ENCODE assay signal across 8 mouse cellular contexts in the genomic region with DNA sequence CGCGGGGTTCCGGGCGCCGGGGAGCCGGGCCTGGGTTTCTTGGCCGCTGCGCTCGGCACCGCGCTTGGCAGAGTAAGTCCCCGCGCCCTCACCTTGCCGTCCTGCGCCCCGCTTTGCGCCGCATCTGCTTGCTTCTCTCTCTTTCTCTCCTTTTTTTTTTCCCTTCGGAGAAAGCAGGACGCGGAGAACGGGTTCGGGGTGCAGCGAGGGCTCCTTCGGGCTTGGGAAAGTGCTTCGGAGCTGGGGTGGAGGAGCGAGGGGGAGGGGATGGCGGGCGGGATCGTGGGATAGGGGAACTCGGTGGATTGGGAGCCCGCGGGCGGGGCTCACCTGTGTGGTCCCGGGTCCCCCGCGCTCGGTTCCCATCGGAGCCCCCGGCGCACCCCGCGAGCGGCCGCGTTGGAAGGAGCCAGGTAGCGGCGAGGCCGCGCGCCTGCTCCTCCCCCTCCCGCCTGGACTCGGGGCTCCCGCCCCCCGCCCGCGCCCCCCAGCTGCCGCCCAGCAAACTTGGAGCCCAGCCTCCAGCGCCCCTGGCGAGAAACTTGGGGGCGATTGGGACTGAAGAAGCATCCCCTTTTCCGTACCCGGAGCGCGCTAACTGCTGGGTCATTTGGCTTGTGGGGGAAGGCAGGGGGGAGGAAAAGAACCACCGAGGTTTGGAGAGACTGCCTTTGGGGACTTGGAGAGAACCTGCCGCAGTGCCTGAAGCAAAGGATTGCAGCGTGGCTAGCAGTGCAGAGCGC. TPM values are rescaled to one million over a fixed set of nuclear protein-coding genes. Genes with fewer than 3 reads are reported as not detected.
A peak's percentile ranks its signal among the peaks of the same experiment; 100 is the strongest.
DNase-seq lines count a peak whose midpoint lies in the region; ATAC-seq and TF ChIP-seq lines count a peak whose summit lies in the region.

No protein-coding gene starts in this region.

- peak overlapping the region; percentile 89 for H3K27ac ChIP-seq in bone marrow macrophage, adult 2 months (ENCODE audit: insufficient read depth, low read depth, low read length)
- H3K27ac ChIP-seq in forebrain, embryonic 13.5 days, result peak overlapping the region; percentile 96
- peak overlapping the region; percentile 99 for H3K27ac ChIP-seq in intestine, embryonic 15.5 days
- H3K27ac ChIP-seq in lung, embryonic 15.5 days, result peak overlapping the region; percentile 99

- ATAC-seq in forebrain, embryonic 13.5 days, result peak; percentile 9; the same call in 1 of the 2 replicates
- ATAC-seq in intestine, embryonic 15.5 days, result no peak
- no peak for ATAC-seq in lung, embryonic 15.5 days (ENCODE audit: borderline replicate concordance, extremely low read depth, low FRiP score, low TSS enrichment)
- no peak for ATAC-seq in activated CD4-positive, CD25-positive, alpha-beta regulatory T cell, adult 4 months

- H3K27me3 ChIP-seq in forebrain, embryonic 13.5 days, result no peaks in the 10 kb centered on the region; the same call in 1 of the 2 replicates
- H3K27me3 ChIP-seq in intestine, embryonic 15.5 days (replicated peaks), result no peaks in the 10 kb centered on the region
- no peaks in the 10 kb centered on the region for H3K27me3 ChIP-seq in lung, embryonic 15.5 days

- H3K4me2 ChIP-seq in forebrain, embryonic 13.5 days, result peak overlapping the region; percentile 73
- H3K4me2 ChIP-seq in intestine, embryonic 15.5 days (replicated peaks), result peak overlapping the region; percentile 87
- H3K4me2 ChIP-seq in lung, embryonic 15.5 days, result peak overlapping the region; percentile 84

- no peak for TF ChIP-seq POLR2A in bone marrow macrophage, adult 2 months (IDR thresholded peaks at IDR 0.05; ENCODE audit: borderline replicate concordance, low read depth, low read length)

- peak overlapping the region; percentile 79 for H3K4me3 ChIP-seq in bone marrow macrophage, adult 2 months (ENCODE audit: insufficient read depth, low read length)
- H3K4me3 ChIP-seq in forebrain, embryonic 13.5 days, result peak overlapping the region; percentile 81
- peak overlapping the region; percentile 84 for H3K4me3 ChIP-seq in intestine, embryonic 15.5 days (replicated peaks)
- peak overlapping the region; percentile 94 for H3K4me3 ChIP-seq in lung, embryonic 15.5 days

- H3K9me3 ChIP-seq in forebrain, embryonic 13.5 days (replicated peaks), result 0 out of 2 replicates have a peak, but pooled peaks cover 3% of the 10 kb centered on the region
- no peaks in the 10 kb centered on the region for H3K9me3 ChIP-seq in intestine, embryonic 15.5 days
- H3K9me3 ChIP-seq in lung, embryonic 15.5 days, result no peaks in the 10 kb centered on the region

- peak overlapping the region; percentile 92 for H3K9ac ChIP-seq in forebrain, embryonic 13.5 days
- peak overlapping the region; percentile 97 for H3K9ac ChIP-seq in intestine, embryonic 15.5 days
- H3K9ac ChIP-seq in lung, embryonic 15.5 days, result peak overlapping the region; percentile 99

- DNase-seq in right cerebral cortex, postnatal 10 days (ENCODE audit: low spot score in 2 of 2), result peak; percentile 52 to 64
- no peak for DNase-seq in right cerebral cortex, postnatal 36 days (ENCODE audit: low spot score in 2 of 2)
- DNase-seq in retina, postnatal 1 day, result peak; percentile 81

- WGBS in forebrain, embryonic 13.5 days, result 1% methylated on average over 61 of the region's 69 CpGs
- under 1% methylated on average over 57 of the region's 69 CpGs for WGBS in intestine, embryonic 15.5 days
- under 1% methylated on average over 57 of the region's 69 CpGs for WGBS in lung, embryonic 15.5 days

- no peak for TF ChIP-seq CTCF in bone marrow macrophage, adult 2 months (IDR thresholded peaks at IDR 0.05; ENCODE audit: low read depth, low read length)

- H3K4me1 ChIP-seq in bone marrow macrophage, adult 2 months (ENCODE audit: control insufficient read depth, insufficient read depth, low read length), result peaks cover 14% of the 10 kb centered on the region
- H3K4me1 ChIP-seq in forebrain, embryonic 13.5 days, result peaks cover 47% of the 10 kb centered on the region
- H3K4me1 ChIP-seq in intestine, embryonic 15.5 days (replicated peaks), result peaks cover 15% of the 10 kb centered on the region
- H3K4me1 ChIP-seq in lung, embryonic 15.5 days, result peaks cover 51% of the 10 kb centered on the region

- H3K36me3 ChIP-seq in forebrain, embryonic 13.5 days (ENCODE audit: poor library complexity, severe bottlenecking), result no peaks in the 10 kb centered on the region
- H3K36me3 ChIP-seq in intestine, embryonic 15.5 days, result no peaks in the 10 kb centered on the region
- H3K36me3 ChIP-seq in lung, embryonic 15.5 days, result no peaks in the 10 kb centered on the region

RNA-seq across cellular contexts. Expression of gene Klf3, which starts 0.7 kb away (rescaled TPM):
- polyA plus RNA-seq in bone marrow macrophage, adult 2 months (2012; ENCODE audit: insufficient read depth, insufficient read length, missing spikeins), result 52.7 and 61.6 TPM in 2 replicates
- polyA plus RNA-seq in forebrain, embryonic 13.5 days (2015; fragmentation: Nextera tagmentation; extraction: Ambion mirVana), result 24.0 and 25.1 TPM in 2 replicates
- 87.6 and 91.8 TPM in 2 replicates for polyA plus RNA-seq in intestine, embryonic 15.5 days (2015; fragmentation: Nextera tagmentation; extraction: Ambion mirVana)
- polyA plus RNA-seq in lung, embryonic 15.5 days (2015; fragmentation: Nextera tagmentation; extraction: Ambion mirVana), result 67.2 and 68.7 TPM in 2 replicates
- 10 to 100 TPM; 64.9 to 76.7 TPM for polyA plus RNA-seq in activated CD4-positive, CD25-positive, alpha-beta regulatory T cell, adult 4 months (2017; shearing (Covaris generic))

Comparison
In these comparisons a context has a peak if more than half of its experiments do, and no peak if none do; other contexts are left out.
1. DNase-seq: peak in right cerebral cortex, postnatal 10 days (2 of 2) and retina, postnatal 1 day (single experiment); none in right cerebral cortex, postnatal 36 days (0 of 2).
2. Peak in every context shown above with its lines, with median percentiles within 50 percentile points of each other: H3K27ac ChIP-seq, H3K4me3 ChIP-seq, H3K4me2 ChIP-seq and H3K9ac ChIP-seq.